Mouse (Mus musculus) kidney, postnatal 36 days (tissue): ENCODE measurements around the gene Olfr1199.

Source experiments
- DNase-seq, 2 experiments: peaks; one replicate each; pipeline ENCODE4 v3.0.0; 2021 to 2022; ENCODE audit warnings: mixed read lengths in 2 of 2

Gene Olfr1199

DNA sequence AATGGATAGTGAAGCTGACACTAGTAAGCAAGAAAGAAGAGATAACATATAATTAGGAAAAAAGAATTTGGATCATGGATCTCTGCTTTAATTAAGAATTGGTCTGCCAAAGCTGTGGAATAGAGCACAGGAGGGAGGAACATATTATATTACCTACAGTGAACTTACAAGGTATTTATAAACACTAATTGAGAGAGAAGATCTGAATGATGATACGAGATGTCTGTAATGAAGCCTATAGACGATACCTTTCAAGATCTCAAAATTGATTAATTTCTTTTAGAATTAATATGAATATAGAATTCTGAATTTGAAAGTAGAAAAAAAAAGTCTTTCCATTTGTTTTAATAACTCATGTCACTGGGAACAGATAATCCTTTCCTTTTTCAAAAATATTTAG, at the start of gene Olfr1199:
TSS of gene Olfr1199 (minus strand) at position 101 of the 400 bp plus-strand sequence.
- DNase-seq = no peak

DNA sequence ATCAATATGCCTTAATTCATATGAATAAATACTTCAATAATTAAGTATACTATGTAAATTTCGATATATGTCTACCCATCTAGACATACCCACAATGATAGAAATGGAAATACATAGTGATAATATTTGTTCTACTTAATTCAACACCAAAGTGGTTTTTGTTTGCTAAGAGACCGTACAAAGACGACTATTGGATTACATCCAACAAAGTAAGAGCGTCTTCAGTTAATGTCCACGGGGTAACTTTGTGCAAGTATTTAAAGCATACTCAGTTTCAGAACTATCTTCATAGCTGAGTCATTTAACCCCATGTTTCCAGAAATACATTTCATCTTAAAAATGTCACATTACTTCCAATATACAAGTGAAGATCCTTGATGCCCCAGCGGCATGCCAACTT, 32.5 kb upstream of the Olfr1199 start, which contains the start of gene Olfr1201:
TSS of gene Olfr1201 (plus strand) at position 301 of the 400 bp plus-strand sequence.
- no peak for DNase-seq

DNA sequence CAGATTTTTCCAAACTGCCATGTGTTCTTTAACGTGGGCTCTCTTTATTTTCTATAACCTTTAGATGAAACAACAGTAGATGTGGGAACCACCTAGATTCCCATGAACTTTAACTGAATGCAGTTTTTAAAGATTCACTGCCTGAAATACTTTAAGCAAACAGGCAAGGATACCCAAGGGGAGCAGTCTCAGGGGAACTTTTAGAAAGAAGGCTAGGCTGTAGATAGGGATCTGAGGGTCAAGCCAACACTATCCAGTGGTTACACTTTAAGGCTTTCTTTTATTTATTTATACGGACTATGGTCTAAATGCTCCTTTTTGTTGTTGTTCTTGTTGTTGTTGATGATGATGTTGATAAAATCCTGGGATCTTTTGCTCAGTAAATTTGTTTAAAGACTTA, 10.1 kb upstream of the Olfr1199 start, which contains the start of gene Olfr1200:
TSS of gene Olfr1200 (minus strand) at position 101 of the 400 bp plus-strand sequence.
- DNase-seq = no peak

DNA sequence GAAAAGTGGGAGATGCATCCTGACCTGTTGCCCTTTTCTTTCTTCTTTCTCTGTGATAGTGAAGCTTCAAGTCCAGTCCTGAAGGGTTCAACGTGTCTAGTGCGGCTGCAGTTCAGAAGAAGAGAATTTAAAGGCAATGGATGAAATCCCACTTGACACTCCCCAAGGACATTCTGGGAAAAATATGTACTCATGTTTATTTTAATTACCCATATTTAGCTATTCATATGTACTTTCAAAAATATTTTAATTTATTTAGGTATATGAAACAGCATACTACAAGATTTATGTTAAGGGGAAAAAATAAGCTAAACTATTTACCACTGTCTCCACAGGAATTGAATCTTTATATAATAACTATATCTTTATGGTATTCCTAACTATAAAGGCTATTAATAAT, 9.0 kb downstream of the Olfr1199 start, which contains the start of gene Olfr1198:
TSS of gene Olfr1198 (minus strand) at position 101 of the 400 bp plus-strand sequence.
- DNase-seq = no peak

DNA sequence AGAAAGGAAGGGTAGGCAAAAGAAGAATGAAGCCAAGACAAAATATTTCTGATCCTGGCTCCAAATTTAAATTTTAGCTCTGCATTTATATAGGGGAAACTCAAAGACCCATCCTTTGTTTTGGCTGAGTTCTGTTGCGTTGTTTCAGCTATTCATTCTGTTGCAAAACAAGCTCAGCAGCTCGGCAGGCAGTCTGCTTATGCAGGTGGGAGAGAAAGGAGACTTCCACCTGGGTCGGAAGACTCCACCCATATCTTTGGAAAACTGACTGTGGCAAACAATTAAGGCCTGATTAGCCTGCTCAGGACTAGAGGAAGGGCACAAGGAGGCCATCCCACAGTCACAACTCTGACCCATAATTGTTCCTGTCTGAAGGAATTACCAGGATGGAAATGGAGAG, 16.9 kb downstream of the Olfr1199 start:
- no peak for DNase-seq

DNA sequence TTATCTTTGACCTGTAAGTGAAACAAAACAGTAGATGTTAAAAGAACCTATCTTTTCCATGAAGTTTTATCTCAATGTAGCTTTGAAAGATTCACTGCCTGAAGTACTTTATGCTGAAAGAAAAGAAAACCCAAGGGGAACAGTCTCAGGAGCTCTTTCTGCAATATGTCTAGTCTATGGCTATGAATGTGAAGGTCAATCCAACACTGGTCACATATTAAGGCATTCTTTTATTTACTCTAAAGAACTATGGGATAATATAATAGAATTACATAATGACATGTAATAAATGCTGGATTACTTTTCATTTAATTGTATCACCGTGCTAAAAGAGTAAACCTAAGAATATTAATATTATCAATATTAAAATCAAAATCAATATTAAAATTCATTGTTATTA, 28.0 kb downstream of the Olfr1199 start, which contains the start of gene Olfr1197:
TSS of gene Olfr1197 (minus strand) at position 101 of the 400 bp plus-strand sequence.
- DNase-seq = no peak

DNA sequence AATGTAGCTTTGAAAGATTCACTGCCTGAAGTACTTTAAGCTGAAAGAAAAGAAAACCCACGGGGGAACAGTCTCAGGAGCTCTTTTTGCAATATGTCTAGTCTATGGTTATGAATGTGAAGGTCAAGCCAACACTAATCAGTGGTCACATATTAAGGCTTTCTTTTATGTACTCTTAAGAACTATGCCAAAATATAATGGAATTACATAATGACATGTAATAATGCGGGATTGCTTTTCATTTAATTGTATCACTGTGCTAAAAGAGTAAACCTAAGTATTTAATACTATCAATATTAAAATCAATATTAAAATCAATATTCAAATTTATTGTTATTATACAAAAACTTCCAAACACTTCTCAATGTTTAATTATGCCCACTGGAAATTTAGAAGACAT, 55.8 kb downstream of the Olfr1199 start, which contains the start of gene Olfr1196:
TSS of gene Olfr1196 (minus strand) at position 101 of the 400 bp plus-strand sequence.
- DNase-seq = no peak
